Mouse (Mus musculus): Measurements from ENCODE around the gene Rrp1.

Gene Rrp1

DNA sequence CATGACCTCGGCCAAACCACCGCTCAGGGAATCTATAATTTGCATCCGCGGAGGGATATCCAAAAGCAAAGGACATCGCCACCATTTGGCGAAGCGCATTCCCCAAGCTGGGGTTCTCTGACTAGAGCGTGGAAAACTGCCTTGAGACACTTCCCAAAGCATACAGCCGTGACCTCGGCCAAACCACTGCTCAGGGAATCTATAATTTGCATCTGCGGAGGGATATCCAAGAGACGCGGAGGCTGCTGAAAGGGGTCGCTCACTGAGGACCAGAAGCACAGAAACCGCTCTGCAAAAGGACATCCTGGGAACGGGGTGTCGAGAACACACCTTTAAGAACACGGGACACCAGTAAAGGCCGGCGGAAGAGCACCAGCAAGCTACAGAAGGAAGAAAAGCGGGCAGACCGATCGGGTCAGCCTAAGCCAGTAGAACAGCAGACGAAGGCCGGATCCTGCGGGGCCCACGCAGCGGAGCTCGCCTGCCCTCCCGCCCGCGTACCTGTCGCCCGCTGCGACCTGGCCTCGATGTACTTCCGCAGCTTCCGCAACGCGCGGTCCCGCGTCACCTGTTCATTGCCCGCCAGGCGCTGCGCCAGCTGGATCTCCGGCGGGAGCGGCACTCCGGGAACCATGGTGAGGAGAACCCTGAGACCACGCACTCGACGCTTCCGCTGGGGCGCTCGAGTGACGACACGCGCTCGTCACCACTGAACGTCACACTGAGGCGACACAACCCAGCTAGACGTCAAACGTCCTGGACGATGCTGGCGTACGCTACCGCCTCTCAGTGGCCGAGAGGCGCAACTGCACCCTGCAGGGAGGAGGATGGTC is at the start of gene Rrp1:
TSS of gene Rrp1 (minus strand) at position 725 of the 833 bp plus-strand sequence.
- under 1% methylated on average over 69 of the region's 70 CpGs for WGBS

GRCm38 (mm10) chr10:78461767-78462166 is 48.9 kb upstream of the Rrp1 start:
- WGBS: 60% methylated on average over 4 of the region's 4 CpGs

DNA sequence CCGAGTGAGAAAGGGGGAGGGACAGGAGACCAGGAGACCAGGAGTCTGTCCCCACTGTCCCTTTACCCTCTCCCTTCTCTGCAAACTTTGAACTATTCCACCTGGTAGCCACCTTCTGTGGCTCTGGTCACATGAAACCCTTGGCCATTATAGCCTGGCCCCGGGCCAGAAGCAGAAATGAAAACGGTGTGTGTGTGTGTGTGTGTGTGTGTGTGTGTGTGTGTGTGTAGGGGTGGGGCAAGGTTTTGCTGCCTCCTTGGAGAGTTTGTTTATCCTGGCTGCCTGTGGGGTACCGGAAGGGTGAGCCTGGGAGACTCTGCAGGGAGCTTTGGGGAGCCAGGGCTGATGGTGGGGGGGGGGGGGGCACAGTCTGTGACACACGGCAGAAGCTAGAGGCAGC is 47.6 kb upstream of the Rrp1 start:
- WGBS: 40% methylated on average over 5 of the region's 5 CpGs

DNA sequence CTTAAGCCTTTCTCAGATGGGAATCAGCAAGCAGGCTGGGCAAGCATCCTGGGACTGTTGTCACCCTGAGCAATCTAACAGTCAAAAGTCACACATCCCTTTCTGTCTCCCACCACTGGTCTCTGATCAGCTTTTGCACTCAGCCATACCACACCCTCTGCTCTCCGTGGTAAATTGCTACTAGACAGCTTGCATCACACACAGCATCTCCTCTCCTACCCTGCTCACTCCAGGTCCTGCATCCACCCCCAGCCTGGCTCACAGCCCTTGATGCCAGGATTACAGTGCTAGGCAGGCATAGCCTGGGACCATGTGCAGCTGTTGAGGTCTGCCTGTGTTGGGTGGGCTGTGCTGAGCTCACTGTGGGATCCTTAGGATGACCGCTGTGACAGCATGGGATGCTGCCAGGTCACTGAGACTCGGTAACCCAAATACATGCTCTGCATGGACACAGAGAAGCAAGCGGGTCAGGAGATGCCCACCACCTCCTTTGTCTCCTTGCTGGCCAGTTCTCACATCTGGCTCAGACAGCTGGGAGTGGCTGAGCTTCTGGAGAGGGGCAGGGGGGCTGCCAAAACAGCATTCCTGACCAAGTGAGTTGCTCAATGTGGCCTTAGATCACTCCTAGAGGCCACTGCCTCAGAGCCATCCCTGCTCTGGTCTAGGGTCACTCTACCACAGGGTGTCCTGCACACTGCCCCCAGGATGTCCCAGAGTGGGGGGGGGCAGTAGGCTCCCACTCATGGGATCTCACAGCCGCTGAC is 45.7 kb upstream of the Rrp1 start:
- WGBS: 52% methylated on average over 5 of the region's 5 CpGs

DNA sequence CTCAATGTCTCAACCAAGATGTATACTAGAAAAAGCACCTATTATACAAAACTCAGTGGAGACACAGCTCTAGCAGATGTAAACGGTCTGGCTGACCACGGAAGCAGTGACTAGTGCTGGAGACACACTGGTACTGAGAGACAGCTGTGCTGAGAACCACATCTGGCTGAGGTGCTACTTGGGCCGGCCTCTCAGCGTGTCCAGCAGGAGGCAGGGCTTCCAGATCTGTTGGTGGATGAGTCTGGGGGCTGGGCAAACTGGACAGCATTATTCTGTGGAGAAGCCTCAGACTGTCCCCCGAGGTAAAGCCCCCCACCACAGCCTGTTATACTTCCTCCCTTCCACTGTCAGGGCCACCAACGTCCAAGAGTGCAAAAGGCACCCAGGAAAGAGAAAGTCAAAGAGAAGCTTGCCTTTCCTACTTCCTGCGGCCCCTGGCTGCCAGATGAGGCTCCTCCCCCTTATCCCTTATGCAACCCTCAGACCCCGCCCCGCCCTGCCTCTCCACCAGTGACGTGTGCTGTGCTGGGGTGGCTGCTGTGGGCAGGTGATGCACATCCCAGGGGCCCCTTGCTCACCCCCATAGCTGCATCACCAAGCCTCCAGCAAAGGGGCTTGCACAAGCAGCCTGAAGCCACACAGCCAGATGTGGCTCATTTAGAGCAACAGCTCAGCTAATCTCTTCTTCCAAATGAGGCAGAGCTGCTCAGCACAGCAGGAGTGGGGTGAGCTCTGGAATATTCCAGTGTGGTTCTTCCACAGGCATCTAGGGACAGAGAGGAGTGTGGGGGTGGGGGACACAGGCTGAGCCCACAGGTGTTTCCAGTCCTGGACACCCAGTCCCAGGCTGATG is 44.9 kb upstream of the Rrp1 start:
- 46% methylated on average over 10 of the region's 10 CpGs for WGBS

DNA sequence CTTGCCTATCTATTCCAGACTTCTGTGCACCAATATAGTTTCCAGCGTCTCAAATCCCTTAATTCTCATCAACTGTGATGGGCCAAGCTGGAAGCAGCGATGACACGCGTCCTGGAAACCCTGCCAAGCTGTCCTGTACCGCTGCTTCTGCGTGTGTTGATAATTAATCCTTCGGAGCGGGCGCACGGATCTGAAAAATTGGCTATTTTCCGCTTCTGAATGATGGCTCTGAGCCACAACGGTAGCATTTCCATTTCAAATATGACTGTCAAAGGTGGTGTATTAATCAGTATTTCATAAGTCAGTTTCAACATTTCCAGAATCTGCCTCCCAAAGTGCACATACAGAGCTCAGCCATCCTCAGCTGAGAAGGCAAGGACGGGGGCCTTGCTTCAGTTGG is 43.9 kb upstream of the Rrp1 start:
- 51% methylated on average over 13 of the region's 13 CpGs for WGBS

DNA sequence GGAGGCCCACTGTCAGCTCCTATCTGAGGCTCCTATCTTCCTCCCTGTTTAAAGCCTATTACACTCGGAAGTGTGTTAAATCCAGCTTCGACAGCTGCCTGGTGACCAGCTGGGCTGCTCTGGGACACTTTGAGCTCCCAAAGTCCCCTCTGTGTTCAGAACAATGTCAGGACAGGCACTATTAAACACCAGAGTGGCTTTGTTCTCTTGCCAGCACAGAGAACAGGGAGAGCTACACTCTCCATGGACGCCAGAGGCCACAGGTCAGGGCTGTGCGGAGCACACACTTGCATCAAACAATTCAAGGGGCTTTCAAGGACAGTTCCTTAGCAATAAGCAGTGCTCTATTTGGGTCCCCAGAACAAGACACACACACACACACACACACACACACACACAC is 39.8 kb upstream of the Rrp1 start:
- WGBS: 38% methylated on average over 4 of the region's 4 CpGs

DNA sequence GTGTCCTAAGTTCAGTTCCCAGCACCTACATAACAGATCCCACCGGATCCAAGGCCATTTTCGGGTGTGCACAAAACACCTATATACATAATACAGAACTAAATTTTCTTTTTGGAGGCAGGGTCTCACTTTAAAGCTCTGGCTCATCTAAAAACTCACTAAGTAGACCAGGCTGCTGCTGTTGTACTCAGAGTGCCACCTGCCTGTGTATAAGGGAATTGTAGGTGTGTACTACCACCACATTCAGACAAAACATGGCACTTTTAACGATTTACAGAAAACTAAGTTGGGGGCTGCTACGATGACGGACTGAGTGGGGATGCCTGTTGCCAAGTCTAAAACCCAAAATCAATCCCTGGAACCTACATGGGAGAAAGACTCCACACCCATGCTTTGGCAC is 37.9 kb upstream of the Rrp1 start:
- 92% methylated on average over 5 of the region's 5 CpGs for WGBS

DNA sequence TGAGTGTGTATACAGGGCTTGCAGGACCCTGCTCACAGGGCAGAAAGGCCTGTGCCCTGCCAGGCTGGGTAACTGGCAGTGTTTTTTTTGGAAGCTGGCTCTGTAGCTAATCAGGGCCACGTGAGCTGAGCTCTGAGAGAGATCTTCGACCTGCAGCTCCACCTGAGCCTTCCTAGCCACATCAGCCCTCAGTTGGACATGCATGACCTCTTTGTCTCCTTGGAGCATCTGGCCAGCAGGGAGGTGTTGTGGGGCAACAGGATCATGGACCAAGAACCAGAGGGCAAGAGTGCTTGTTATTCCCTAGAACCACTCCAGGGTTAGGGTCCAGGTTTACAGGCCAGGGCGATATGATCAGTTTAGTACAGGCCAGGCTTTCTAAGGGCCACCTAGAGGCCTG is 34.6 kb upstream of the Rrp1 start:
- 89% methylated on average over 3 of the region's 3 CpGs for WGBS

- 85% methylated on average over 3 of the region's 3 CpGs for WGBS
Observed at GRCm38 (mm10) chr10:78446195-78446594, 33.4 kb upstream of the Rrp1 start.

- 61% methylated on average over 3 of the region's 3 CpGs for WGBS
Observed at GRCm38 (mm10) chr10:78442292-78442691, 29.4 kb upstream of the Rrp1 start.

DNA sequence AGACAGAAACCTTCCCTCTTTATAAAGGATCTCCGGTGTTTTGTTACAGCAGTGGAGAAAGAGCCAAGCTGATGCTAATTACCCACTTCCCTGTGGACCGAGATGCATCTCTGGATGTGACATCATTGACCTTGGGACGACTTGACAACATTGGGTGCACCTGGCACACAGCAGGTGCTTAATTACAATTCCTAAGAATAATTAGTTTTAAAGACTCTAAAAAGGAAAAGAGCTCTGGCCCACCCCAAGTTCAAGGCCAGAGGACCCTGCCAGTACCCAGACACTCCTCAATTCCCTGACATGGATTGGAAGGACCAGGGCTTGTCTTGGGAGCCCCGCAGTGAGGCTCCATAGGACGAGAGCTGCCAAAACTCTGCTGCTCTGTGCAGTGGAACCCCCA is 28.8 kb upstream of the Rrp1 start:
- WGBS: 86% methylated on average over 5 of the region's 5 CpGs

DNA sequence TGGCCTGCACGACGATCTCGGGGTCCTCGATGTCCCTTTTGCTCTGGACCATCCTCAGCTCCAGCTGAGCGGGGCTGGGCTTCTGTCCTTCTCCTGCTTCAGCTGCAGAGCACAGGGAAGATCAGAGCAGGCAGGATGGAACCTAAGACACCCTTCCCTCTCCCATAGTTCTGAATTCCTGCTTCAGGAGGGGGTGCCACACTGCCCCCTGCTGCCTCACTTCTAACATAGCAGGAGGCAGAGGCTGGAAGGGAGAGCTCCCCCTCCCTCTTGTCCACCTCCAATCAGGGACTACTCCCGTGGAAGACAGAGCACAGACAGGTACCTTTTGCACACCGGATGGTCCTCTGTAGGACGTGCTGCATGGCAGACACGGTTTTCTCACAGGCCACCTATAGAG is 28.0 kb upstream of the Rrp1 start:
- 68% methylated on average over 9 of the region's 9 CpGs for WGBS

GRCm38 (mm10) chr10:78439990-78440389 is 27.1 kb upstream of the Rrp1 start:
- WGBS: 84% methylated on average over 7 of the region's 7 CpGs

DNA sequence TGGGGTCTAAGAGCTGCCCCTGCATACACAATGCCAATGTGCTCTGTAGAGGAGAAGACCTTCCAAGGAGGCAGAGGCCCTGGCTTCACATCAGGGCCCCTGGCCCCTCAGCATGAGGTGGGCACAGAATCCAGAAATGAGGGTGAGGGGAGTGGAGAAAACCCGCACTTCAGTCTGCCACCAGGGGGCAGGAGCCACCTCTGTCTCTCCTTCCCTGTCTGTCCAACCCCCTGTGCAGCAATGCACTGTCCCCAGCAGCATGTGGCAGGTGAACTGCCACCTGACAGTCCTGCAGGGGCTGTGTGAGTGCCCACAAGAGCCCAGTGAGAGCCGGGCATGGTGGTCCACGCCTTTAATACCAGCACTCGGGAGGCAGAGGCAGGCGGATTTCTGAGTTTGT is 26.7 kb upstream of the Rrp1 start:
- 64% methylated on average over 5 of the region's 5 CpGs for WGBS

- WGBS: 22% methylated on average over 5 of the region's 5 CpGs
Observed at GRCm38 (mm10) chr10:78438094-78438493, 25.3 kb upstream of the Rrp1 start.

DNA sequence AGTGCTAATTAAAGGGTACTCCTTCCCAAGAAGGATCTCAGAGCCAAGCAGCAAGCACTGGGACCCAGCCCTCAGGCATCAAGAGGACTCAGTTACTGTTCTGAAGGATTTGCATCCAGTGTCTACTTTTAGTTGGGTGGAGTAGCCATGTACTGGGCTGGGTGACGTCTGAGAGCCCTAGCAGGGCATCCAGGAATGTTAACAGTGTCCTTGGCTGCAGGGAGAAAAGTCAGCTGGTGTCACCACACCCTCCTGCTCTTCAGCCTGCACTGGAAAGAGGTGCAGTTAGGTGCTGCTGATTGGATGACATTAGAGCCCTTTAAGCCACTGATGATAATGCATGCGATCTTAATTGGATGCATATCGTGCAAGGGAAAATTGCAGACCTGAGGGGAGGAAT is 20.0 kb upstream of the Rrp1 start:
- WGBS: 77% methylated on average over 3 of the region's 3 CpGs

GRCm38 (mm10) chr10:78429776-78430175 is 16.9 kb upstream of the Rrp1 start:
- WGBS: 97% methylated on average over 2 of the region's 2 CpGs

- WGBS: 83% methylated on average over 5 of the region's 5 CpGs
Observed at GRCm38 (mm10) chr10:78429180-78429579, 16.3 kb upstream of the Rrp1 start.

DNA sequence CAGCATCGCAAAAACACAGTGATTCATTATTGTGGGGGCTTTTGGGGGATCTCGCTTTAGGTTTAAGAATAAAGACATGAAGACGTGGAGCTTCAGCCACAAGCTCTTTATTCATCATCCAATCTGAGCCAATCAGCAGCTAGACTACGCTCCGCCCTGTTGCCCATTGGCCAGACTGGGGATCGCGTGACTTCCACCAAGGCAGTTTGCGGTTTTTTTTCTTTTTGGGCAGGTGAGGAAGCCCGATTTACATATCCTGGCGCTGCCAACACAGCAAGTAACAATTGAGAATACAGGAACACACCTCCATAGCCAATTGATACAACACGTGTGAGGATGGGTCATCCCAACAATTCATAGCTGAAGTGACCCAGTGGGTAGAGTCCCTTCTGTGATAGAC is 15.2 kb upstream of the Rrp1 start:
- WGBS: 92% methylated on average over 11 of the region's 11 CpGs

GRCm38 (mm10) chr10:78426117-78426735 is 13.4 kb upstream of the Rrp1 start:
- 46% methylated on average over 6 of the region's 6 CpGs for WGBS

Measured in cerebral cortex, adult 2 months (tissue).